Mouse (Mus musculus): Measurements from ENCODE around the gene Gemin7. TPM values are rescaled to one million over a fixed set of nuclear protein-coding genes. Genes with fewer than 3 reads are reported as not detected.

Gene Gemin7
- total and polyA plus RNA-seq, 3 experiments = 25.8 to 55.4 (median 51.2) TPM

- Histone ChIP-seq H3K4me1 (ENCODE audit: insufficient read depth, low read depth, low read length) (peaks cover 9% of the 10 kb centered on the region), H3K27me3 (ENCODE audit: insufficient read depth, low read length) (peaks cover 21% of the 10 kb centered on the region; the same call in 1 of the 2 replicates), H3K9me3 (replicated peaks) (peaks cover 19% of the 10 kb centered on the region), H3K4me3 (ENCODE audit: low read depth, low read length) (no peak overlapping the region), H3K36me3 (replicated peaks) (peaks cover 27% of the 10 kb centered on the region)
- ATAC-seq (ENCODE audit: extremely low read depth, insufficient number of reproducible peaks, low FRiP score, poor library complexity, severe bottlenecking) (no peak), DNase-seq (ENCODE audit: low spot score) (no peak)
- no peak for TF ChIP-seq TAL1 (conservative IDR thresholded peaks at IDR 0.05; ENCODE audit: low read depth, low read length)
- TF ChIP-seq CTCF (IDR thresholded peaks at IDR 0.05; ENCODE audit: low read depth, low read length) = no peak
- TF ChIP-seq POLR2AphosphoS5 (IDR thresholded peaks at IDR 0.05; ENCODE audit: insufficient replicate concordance, low read depth, low read length) = no peak
- TF ChIP-seq GATA1 (IDR thresholded peaks at IDR 0.05; ENCODE audit: borderline replicate concordance, low read length) = no peak
- no peak for TF ChIP-seq GATA2 (IDR thresholded peaks at IDR 0.05; ENCODE audit: borderline replicate concordance, low read depth, low read length)
These were observed 52.3 kb downstream of the Gemin7 start for GRCm38 (mm10) chr7:19525105-19525481.

- no peak for TF ChIP-seq POLR2AphosphoS5 (IDR thresholded peaks at IDR 0.05; ENCODE audit: insufficient replicate concordance, low read depth, low read length)
- no peak for TF ChIP-seq CTCF (IDR thresholded peaks at IDR 0.05; ENCODE audit: low read depth, low read length)
- no peak for TF ChIP-seq GATA1 (IDR thresholded peaks at IDR 0.05; ENCODE audit: borderline replicate concordance, low read length)
- TF ChIP-seq TAL1 (conservative IDR thresholded peaks at IDR 0.05; ENCODE audit: low read depth, low read length) = no peak
- TF ChIP-seq GATA2 (IDR thresholded peaks at IDR 0.05; ENCODE audit: borderline replicate concordance, low read depth, low read length) = no peak
- H3K9me3 ChIP-seq (replicated peaks) = peaks cover 19% of the 10 kb centered on the region
- H3K36me3 ChIP-seq (replicated peaks) = peaks cover 22% of the 10 kb centered on the region
- peak overlapping the region; percentile 37; the same call in 1 of the 2 replicates for H3K4me3 ChIP-seq (ENCODE audit: low read depth, low read length)
- ATAC-seq (ENCODE audit: extremely low read depth, insufficient number of reproducible peaks, low FRiP score, poor library complexity, severe bottlenecking) (no peak), DNase-seq (ENCODE audit: low spot score) (no peak)
- H3K4me1 ChIP-seq (ENCODE audit: insufficient read depth, low read depth, low read length) = peaks cover 9% of the 10 kb centered on the region
- peaks cover 26% of the 10 kb centered on the region; the same call in 1 of the 2 replicates for H3K27me3 ChIP-seq (ENCODE audit: insufficient read depth, low read length)
These were observed 52.8 kb downstream of the Gemin7 start for GRCm38 (mm10) chr7:19524420-19525104.

- ATAC-seq (ENCODE audit: extremely low read depth, insufficient number of reproducible peaks, low FRiP score, poor library complexity, severe bottlenecking) (no peak), DNase-seq (ENCODE audit: low spot score) (no peak)
- TF ChIP-seq CTCF (IDR thresholded peaks at IDR 0.05; ENCODE audit: low read depth, low read length) = no peak
- TF ChIP-seq GATA1 (IDR thresholded peaks at IDR 0.05; ENCODE audit: borderline replicate concordance, low read length) = no peak
- no peak for TF ChIP-seq TAL1 (conservative IDR thresholded peaks at IDR 0.05; ENCODE audit: low read depth, low read length)
- no peak for TF ChIP-seq GATA2 (IDR thresholded peaks at IDR 0.05; ENCODE audit: borderline replicate concordance, low read depth, low read length)
- TF ChIP-seq POLR2AphosphoS5 (IDR thresholded peaks at IDR 0.05; ENCODE audit: insufficient replicate concordance, low read depth, low read length) = no peak
- Histone ChIP-seq H3K4me3 (ENCODE audit: low read depth, low read length) (peak overlapping the region; percentile 37; the same call in 1 of the 2 replicates), H3K4me1 (ENCODE audit: insufficient read depth, low read depth, low read length) (peaks cover 9% of the 10 kb centered on the region), H3K27me3 (ENCODE audit: insufficient read depth, low read length) (peaks cover 29% of the 10 kb centered on the region; the same call in 1 of the 2 replicates), H3K9me3 (replicated peaks) (peaks cover 19% of the 10 kb centered on the region), H3K36me3 (replicated peaks) (peaks cover 15% of the 10 kb centered on the region)
These were observed 53.5 kb downstream of the Gemin7 start for GRCm38 (mm10) chr7:19523757-19524419.

GRCm38 (mm10) chr7:19523017-19523756 lies 54.2 kb downstream of the Gemin7 start:
- H3K36me3 ChIP-seq (replicated peaks) = peaks cover 8% of the 10 kb centered on the region
- TF ChIP-seq GATA2 (IDR thresholded peaks at IDR 0.05; ENCODE audit: borderline replicate concordance, low read depth, low read length) (no peak), CTCF (IDR thresholded peaks at IDR 0.05; ENCODE audit: low read depth, low read length) (no peak), GATA1 (IDR thresholded peaks at IDR 0.05; ENCODE audit: borderline replicate concordance, low read length) (no peak), POLR2AphosphoS5 (IDR thresholded peaks at IDR 0.05; ENCODE audit: insufficient replicate concordance, low read depth, low read length) (no peak), TAL1 (conservative IDR thresholded peaks at IDR 0.05; ENCODE audit: low read depth, low read length) (no peak)
- peaks cover 33% of the 10 kb centered on the region; the same call in 1 of the 2 replicates for H3K27me3 ChIP-seq (ENCODE audit: insufficient read depth, low read length)
- no peak for DNase-seq (ENCODE audit: low spot score)
- no peak for ATAC-seq (ENCODE audit: extremely low read depth, insufficient number of reproducible peaks, low FRiP score, poor library complexity, severe bottlenecking)
- peaks cover 9% of the 10 kb centered on the region for H3K4me1 ChIP-seq (ENCODE audit: insufficient read depth, low read depth, low read length)
- H3K9me3 ChIP-seq (replicated peaks) = peaks cover 19% of the 10 kb centered on the region
- H3K4me3 ChIP-seq (ENCODE audit: low read depth, low read length) = peak overlapping the region; percentile 37

- Histone ChIP-seq H3K4me1 (ENCODE audit: insufficient read depth, low read depth, low read length) (peaks cover 13% of the 10 kb centered on the region), H3K27me3 (ENCODE audit: insufficient read depth, low read length) (peaks cover 34% of the 10 kb centered on the region; the same call in 1 of the 2 replicates), H3K4me3 (ENCODE audit: low read depth, low read length) (no peak overlapping the region), H3K9me3 (replicated peaks) (peaks cover 19% of the 10 kb centered on the region), H3K36me3 (replicated peaks) (peaks cover 27% of the 10 kb centered on the region)
- no peak for DNase-seq (ENCODE audit: low spot score)
- no peak for TF ChIP-seq POLR2AphosphoS5 (IDR thresholded peaks at IDR 0.05; ENCODE audit: insufficient replicate concordance, low read depth, low read length)
- no peak for TF ChIP-seq GATA1 (IDR thresholded peaks at IDR 0.05; ENCODE audit: borderline replicate concordance, low read length)
- ATAC-seq (ENCODE audit: extremely low read depth, insufficient number of reproducible peaks, low FRiP score, poor library complexity, severe bottlenecking) = no peak
These were observed 57.4 kb downstream of the Gemin7 start for GRCm38 (mm10) chr7:19520032-19520431.
